Mouse (Mus musculus) kidney, adult 9 months (tissue): ENCODE measurements at regions not wholly inside any gene's neighbourhood (a gene's known extent, or its start where the extent isn't known, plus 50 kb on each side); places are given as distances from the start of the nearest gene placed in this dataset.

Source experiments
- DNase-seq: peaks from one replicate; pipeline ENCODE4 v3.0.0; 2022

- DNase-seq, result no peak
Measured at GRCm38 (mm10) chr15:64532260-64533120, 285.0 kb upstream of the Gm21798 start.

- no peak for DNase-seq
Measured at GRCm38 (mm10) chr15:64533169-64533795, 284.2 kb upstream of the Gm21798 start.

GRCm38 (mm10) chr15:64534166-64534565 is 283.3 kb upstream of the Gm21798 start:
- no peak for DNase-seq

- DNase-seq, result no peak
Measured at GRCm38 (mm10) chr15:64535160-64535559, 282.3 kb upstream of the Gm21798 start.

GRCm38 (mm10) chr15:64541395-64541794 is 276.1 kb upstream of the Gm21798 start:
- DNase-seq, result no peak

GRCm38 (mm10) chr15:64542250-64542901 is 275.1 kb upstream of the Gm21798 start:
- peak; percentile 9 for DNase-seq

GRCm38 (mm10) chr15:64542908-64543307 is 274.6 kb upstream of the Gm21798 start:
- no peak for DNase-seq

- no peak for DNase-seq
Measured at GRCm38 (mm10) chr15:64546035-64546434, 271.5 kb upstream of the Gm21798 start.

- DNase-seq, result no peak
Measured at GRCm38 (mm10) chr15:64557540-64557939, 260.0 kb upstream of the Gm21798 start.

- no peak for DNase-seq
Measured at GRCm38 (mm10) chr15:64558220-64558619, 259.3 kb upstream of the Gm21798 start.

- no peak for DNase-seq
Measured at GRCm38 (mm10) chr15:64562431-64563111, 254.9 kb upstream of the Gm21798 start.

- peak; percentile 5 for DNase-seq
Measured at GRCm38 (mm10) chr15:64564703-64565102, 252.8 kb upstream of the Gm21798 start.

- no peak for DNase-seq
Measured at GRCm38 (mm10) chr15:64576891-64577535, 240.5 kb upstream of the Gm21798 start.

- no peak for DNase-seq
Measured at GRCm38 (mm10) chr15:64578991-64579390, 238.5 kb upstream of the Gm21798 start.

- DNase-seq, result peak; percentile 32
Measured at GRCm38 (mm10) chr15:64580481-64580880, 237.0 kb upstream of the Gm21798 start.

- no peak for DNase-seq
Measured at GRCm38 (mm10) chr15:64581046-64581445, 236.4 kb upstream of the Gm21798 start.

GRCm38 (mm10) chr15:64584129-64584528 is 233.4 kb upstream of the Gm21798 start:
- DNase-seq, result no peak

- no peak for DNase-seq
Measured at GRCm38 (mm10) chr15:64586776-64587175, 230.7 kb upstream of the Gm21798 start.

- DNase-seq, result no peak
Measured at GRCm38 (mm10) chr15:64590092-64590881, 227.2 kb upstream of the Gm21798 start.

- no peak for DNase-seq
Measured at GRCm38 (mm10) chr15:64613503-64613902, 204.0 kb upstream of the Gm21798 start.

GRCm38 (mm10) chr15:64618471-64618870 is 199.0 kb upstream of the Gm21798 start:
- DNase-seq, result no peak

GRCm38 (mm10) chr15:64621876-64622275 is 195.6 kb upstream of the Gm21798 start:
- no peak for DNase-seq
